Mouse (Mus musculus) myocyte (in vitro differentiated cells): ENCODE measurements around the gene Pecr.

Experiments
- CEBPB ChIP-seq: IDR thresholded peaks from 2 replicates; pipeline ENCODE4 v1.6.1; 2011; ENCODE audit warnings: mild to moderate bottlenecking, moderate library complexity; ENCODE audit not compliant: poor library complexity, insufficient read depth, severe bottlenecking
- MYOD1 ChIP-seq, 3 experiments: IDR thresholded peaks; one replicate each; pipeline ENCODE4 v1.6.1; 2011; ENCODE audit warnings: control low read depth in 2 of 3, low read depth in 2 of 3, mild to moderate bottlenecking in 2 of 3, moderate library complexity in 1 of 3; ENCODE audit not compliant: insufficient read length in 2 of 3, control insufficient read depth in 1 of 3
- POLR2A ChIP-seq: IDR thresholded peaks from one replicate; pipeline ENCODE4 v1.6.1; 2011; ENCODE audit warnings: low read depth, mild to moderate bottlenecking, control low read depth, moderate library complexity; ENCODE audit not compliant: insufficient read length

DNA sequence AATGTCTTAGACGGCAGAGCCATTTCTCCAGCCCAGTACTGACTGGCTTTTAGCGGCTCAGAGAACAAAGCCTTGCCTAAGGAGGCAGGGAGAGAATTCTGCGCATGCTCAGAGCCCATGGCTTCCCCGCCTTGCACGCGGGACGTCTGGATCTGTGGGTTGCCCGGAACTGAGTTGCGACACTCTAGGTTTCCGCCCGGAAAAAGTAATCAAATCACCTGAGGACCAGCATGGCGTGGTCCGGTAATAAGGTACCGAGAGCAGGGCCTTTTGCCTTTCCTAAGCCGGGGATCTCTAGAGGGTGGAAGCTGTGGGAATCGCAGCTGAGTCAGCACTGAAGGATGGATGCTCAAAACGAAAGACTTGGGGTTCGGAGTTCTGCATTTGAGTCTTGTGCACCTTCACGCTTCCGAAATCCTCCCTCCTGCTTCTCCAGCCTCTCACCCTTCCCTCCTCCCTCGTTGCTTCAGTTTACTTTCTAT lies 23.2 kb upstream of the Pecr start, which contains the start of gene Xrcc5:
- TF ChIP-seq MYOD1 (IDR thresholded peaks at IDR 0.05; ENCODE audit: control insufficient read depth in 1 of 3, insufficient read length in 2 of 3, low read depth in 2 of 3) (no peak), POLR2A (peak; percentile 64), CEBPB (peak; percentile 90)
